Mouse (Mus musculus): ENCODE measurements around the gene Siah1a.

The Siah1a gene

GRCm38 (mm10) chr8:86702453-86702852 is 43.3 kb downstream of the Siah1a start:
- no peak for DNase-seq (ENCODE audit: low spot score)

GRCm38 (mm10) chr8:86699471-86699870 is 46.3 kb downstream of the Siah1a start:
- DNase-seq (ENCODE audit: low spot score) = no peak

- DNase-seq (ENCODE audit: low spot score) = no peak
Observed at GRCm38 (mm10) chr8:86698811-86699421, 46.8 kb downstream of the Siah1a start.

DNA sequence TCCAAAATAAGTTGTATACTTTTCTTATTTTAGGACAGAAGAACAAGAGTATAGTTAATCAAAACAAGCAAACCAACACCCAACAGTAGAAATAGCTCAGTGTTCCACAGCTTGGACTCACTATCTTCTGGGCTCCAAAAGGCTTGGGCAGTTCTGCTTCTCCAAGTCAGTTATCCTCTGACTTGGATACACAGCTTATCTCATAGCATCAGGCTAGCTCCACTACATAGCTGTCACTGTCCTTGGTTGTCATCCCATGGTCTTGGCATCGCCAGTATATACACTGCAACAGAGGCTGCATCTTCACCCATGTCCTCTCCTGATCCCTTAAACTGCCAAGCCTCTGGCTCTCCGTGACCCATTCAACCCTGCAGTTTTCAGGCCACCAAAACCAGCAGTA is 50.0 kb downstream of the Siah1a start:
- DNase-seq (ENCODE audit: low spot score) = no peak

- no peak for DNase-seq (ENCODE audit: low spot score)
Observed at GRCm38 (mm10) chr8:86694011-86694410, 51.7 kb downstream of the Siah1a start.

DNA sequence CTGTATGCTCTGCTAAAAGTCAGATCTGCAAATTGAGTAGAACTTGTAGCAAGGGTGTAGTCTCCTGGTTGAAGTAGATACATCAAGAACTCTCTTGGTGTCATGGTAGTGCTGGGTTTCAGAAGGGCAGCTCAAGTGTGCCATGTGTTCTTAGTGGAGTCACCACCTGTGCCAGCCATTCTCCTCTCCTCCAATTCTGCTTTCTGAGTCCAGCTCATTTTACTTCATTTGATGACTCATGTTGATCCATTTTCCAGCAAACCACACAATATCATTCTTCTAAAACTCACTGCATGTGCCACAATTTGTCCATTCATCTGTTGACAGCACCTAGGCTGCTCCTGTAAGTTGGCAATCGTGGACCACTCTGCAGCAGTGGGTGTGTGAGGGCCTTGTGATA is 53.6 kb downstream of the Siah1a start:
- DNase-seq (ENCODE audit: low spot score) = no peak

- no peak for DNase-seq (ENCODE audit: low spot score)
Observed at GRCm38 (mm10) chr8:86686629-86687028, 59.1 kb downstream of the Siah1a start.

All from c-Kit-positive CD71-positive TER-119-positive erythroid progenitor cells, embryonic 14.5 days (primary cell).